Mouse (Mus musculus) MEL (cell line): Measurements from ENCODE around the gene Lsr. TPM values are rescaled to one million over a fixed set of nuclear protein-coding genes. Genes with fewer than 3 reads are reported as not detected.

Experiments
- DNase-seq: peaks from one replicate; pipeline ENCODE4 v3.0.0; 2011; ENCODE audit warnings: low read depth, low spot score
- H3K27ac ChIP-seq: 2 replicates; pipeline ENCODE4 v1.5.1; 2012; ENCODE audit warnings: low read depth, mild to moderate bottlenecking, control low read depth, low read length, moderate library complexity; ENCODE audit not compliant: control insufficient read depth
- H3K27me3 ChIP-seq, 2 experiments: fragments of 150-350 bp in 1 of 2; sonication (generic) in 1 of 2; 2 replicates each; pipeline ENCODE4 v1.6.1; 2012; ENCODE audit warnings: low read length in 2 of 2, mild to moderate bottlenecking in 2 of 2, improper control_type of control experiment in 1 of 2, moderate library complexity in 1 of 2; ENCODE audit not compliant: insufficient read depth in 2 of 2, control insufficient read depth in 1 of 2
- H3K36me3 ChIP-seq, 2 experiments: 2 replicates each; pipeline ENCODE4 v1.6.1; 2012 to 2014; ENCODE audit warnings: low read length in 2 of 2, improper control_type of control experiment in 1 of 2, inconsistent platforms in 1 of 2, mild to moderate bottlenecking in 1 of 2; ENCODE audit not compliant: insufficient read depth in 2 of 2, control insufficient read depth in 1 of 2
- H3K4me1 ChIP-seq, 2 experiments: fragments of 150-350 bp in 1 of 2; sonication (generic) in 1 of 2; 2 replicates each; pipeline ENCODE4 v1.6.1; 2012; ENCODE audit warnings: low read length in 2 of 2, improper control_type of control experiment in 1 of 2, mild to moderate bottlenecking in 1 of 2; ENCODE audit not compliant: insufficient read depth in 2 of 2, control insufficient read depth in 1 of 2
- H3K4me3 ChIP-seq, 2 experiments: fragments of 150-350 bp in 1 of 2; sonication (generic) in 1 of 2; 2 replicates each; pipeline ENCODE4 v1.5.1; 2012; ENCODE audit warnings: low read depth in 2 of 2, low read length in 2 of 2, mild to moderate bottlenecking in 2 of 2, moderate library complexity in 2 of 2, control low read depth in 1 of 2, improper control_type of control experiment in 1 of 2; ENCODE audit not compliant: control insufficient read depth in 1 of 2, insufficient read depth in 1 of 2
- H3K79me2 ChIP-seq: 2 replicates; pipeline ENCODE4 v1.6.1; 2012; ENCODE audit warnings: mild to moderate bottlenecking, low read length, moderate library complexity; ENCODE audit not compliant: control insufficient read depth, poor library complexity, insufficient read depth
- H3K9ac ChIP-seq: 2 replicates; pipeline ENCODE4 v1.6.1; 2012; ENCODE audit warnings: low read depth, mild to moderate bottlenecking, control low read depth, low read length, moderate library complexity; ENCODE audit not compliant: control insufficient read depth, poor library complexity, severe bottlenecking
- H3K9me3 ChIP-seq: fragments of 150-350 bp; sonication (generic); replicated peaks from 2 replicates; pipeline ENCODE4 v1.6.1; 2012; ENCODE audit warnings: mild to moderate bottlenecking, low read length, improper control_type of control experiment, moderate library complexity; ENCODE audit not compliant: insufficient read depth
- CTCF ChIP-seq, 3 experiments: IDR thresholded peaks in 2 of 3; conservative IDR thresholded peaks in 1 of 3; 2 replicates each; pipeline ENCODE4 v1.5.1; 2011 to 2012; ENCODE audit warnings: low read length in 3 of 3, low read depth in 2 of 3, mild to moderate bottlenecking in 2 of 3, improper control_type of control experiment in 1 of 3, inconsistent platforms in 1 of 3, mixed read lengths in 1 of 3, moderate library complexity in 1 of 3; ENCODE audit not compliant: control insufficient read depth in 1 of 3, insufficient read depth in 1 of 3, poor library complexity in 1 of 3, severe bottlenecking in 1 of 3
- E2F4 ChIP-seq: IDR thresholded peaks from 2 replicates; pipeline ENCODE4 v1.6.1; 2011; ENCODE audit warnings: low read depth, low read length, improper control_type of control experiment, borderline replicate concordance
- ELF1 ChIP-seq: IDR thresholded peaks from 2 replicates; pipeline ENCODE4 v1.6.1; 2014; ENCODE audit warnings: low read depth, mild to moderate bottlenecking, inconsistent platforms, low read length, improper control_type of control experiment, moderate library complexity
- GATA1 ChIP-seq: IDR thresholded peaks from 2 replicates; pipeline ENCODE4 v1.6.1; 2011; ENCODE audit warnings: low read depth, low read length, improper control_type of control experiment
- HCFC1 ChIP-seq: IDR thresholded peaks from 2 replicates; pipeline ENCODE4 v1.6.1; 2012; ENCODE audit warnings: low read depth, mild to moderate bottlenecking, inconsistent platforms, low read length, improper control_type of control experiment, moderate library complexity
- JUND ChIP-seq: IDR thresholded peaks from 2 replicates; pipeline ENCODE4 v1.6.1; 2011; ENCODE audit warnings: low read depth, mild to moderate bottlenecking, improper control_type of control experiment, low read length
- MAFK ChIP-seq: IDR thresholded peaks from 2 replicates; pipeline ENCODE4 v1.6.1; 2011; ENCODE audit warnings: low read depth, mild to moderate bottlenecking, low read length, improper control_type of control experiment, borderline replicate concordance
- MAZ ChIP-seq: IDR thresholded peaks from 2 replicates; pipeline ENCODE4 v1.6.1; 2012; ENCODE audit warnings: low read depth, mild to moderate bottlenecking, inconsistent platforms, low read length, improper control_type of control experiment
- MEF2A ChIP-seq: IDR thresholded peaks from 2 replicates; pipeline ENCODE4 v1.6.1; 2014; ENCODE audit warnings: low read depth, mild to moderate bottlenecking, inconsistent platforms, low read length, improper control_type of control experiment; ENCODE audit not compliant: poor library complexity, insufficient replicate concordance, severe bottlenecking; ENCODE audit errors: extremely low read depth
- MXI1 ChIP-seq: IDR thresholded peaks from 2 replicates; pipeline ENCODE4 v1.6.1; 2011; ENCODE audit warnings: mild to moderate bottlenecking, low read depth, low read length, improper control_type of control experiment
- MYC ChIP-seq: IDR thresholded peaks from 2 replicates; pipeline ENCODE4 v1.6.1; 2011; ENCODE audit warnings: low read depth, mild to moderate bottlenecking, low read length, improper control_type of control experiment, moderate library complexity
- NRF1 ChIP-seq: IDR thresholded peaks from 2 replicates; pipeline ENCODE4 v1.6.1; 2014; ENCODE audit warnings: low read depth, mild to moderate bottlenecking, inconsistent platforms, low read length, improper control_type of control experiment, moderate library complexity; ENCODE audit not compliant: poor library complexity, insufficient read depth, severe bottlenecking
- POLR2A ChIP-seq, 2 experiments: IDR thresholded peaks; 2 replicates each; pipeline ENCODE4 v1.6.1; 2011 to 2012; ENCODE audit warnings: low read length in 2 of 2, mild to moderate bottlenecking in 2 of 2, control low read depth in 1 of 2, improper control_type of control experiment in 1 of 2, low read depth in 1 of 2, moderate library complexity in 1 of 2; ENCODE audit not compliant: control insufficient read depth in 1 of 2, insufficient read depth in 1 of 2, poor library complexity in 1 of 2
- POLR2AphosphoS2 ChIP-seq: IDR thresholded peaks from 2 replicates; pipeline ENCODE4 v1.6.1; 2011; ENCODE audit warnings: low read length, improper control_type of control experiment
- POLR2AphosphoS5 ChIP-seq: IDR thresholded peaks from 2 replicates; pipeline ENCODE4 v1.6.1; 2012; ENCODE audit warnings: low read depth, borderline replicate concordance, mild to moderate bottlenecking, inconsistent platforms, low read length, moderate library complexity, mixed read lengths
- RAD21 ChIP-seq: IDR thresholded peaks from 2 replicates; pipeline ENCODE4 v1.6.1; 2011; ENCODE audit warnings: mild to moderate bottlenecking, low read depth, low read length, improper control_type of control experiment
- SMC3 ChIP-seq: IDR thresholded peaks from 2 replicates; pipeline ENCODE4 v1.6.1; 2011; ENCODE audit warnings: low read depth, low read length, improper control_type of control experiment
- TAL1 ChIP-seq: IDR thresholded peaks from 2 replicates; pipeline ENCODE4 v1.6.1; 2012; ENCODE audit warnings: mild to moderate bottlenecking, inconsistent platforms, low read length, moderate library complexity, mixed read lengths
- TCF12 ChIP-seq: IDR thresholded peaks from 2 replicates; pipeline ENCODE4 v1.6.1; 2014; ENCODE audit warnings: low read depth, mild to moderate bottlenecking, inconsistent platforms, low read length, improper control_type of control experiment, moderate library complexity
- USF1 ChIP-seq: IDR thresholded peaks from 2 replicates; pipeline ENCODE4 v1.6.1; 2014; ENCODE audit warnings: low read depth, mild to moderate bottlenecking, inconsistent platforms, low read length, improper control_type of control experiment, moderate library complexity
- USF2 ChIP-seq, 2 experiments: IDR thresholded peaks; 2 replicates each; pipeline ENCODE4 v1.6.1; 2011 to 2012; ENCODE audit warnings: improper control_type of control experiment in 2 of 2, low read length in 2 of 2, borderline replicate concordance in 1 of 2, inconsistent platforms in 1 of 2, low read depth in 1 of 2, mild to moderate bottlenecking in 1 of 2; ENCODE audit not compliant: insufficient read depth in 1 of 2
- ZC3H11A ChIP-seq: IDR thresholded peaks from 2 replicates; pipeline ENCODE4 v1.6.1; 2012; ENCODE audit warnings: low read depth, mild to moderate bottlenecking, inconsistent platforms, low read length, improper control_type of control experiment
- ZKSCAN1 ChIP-seq: IDR thresholded peaks from 2 replicates; pipeline ENCODE4 v1.6.1; 2012; ENCODE audit warnings: low read depth, mild to moderate bottlenecking, inconsistent platforms, low read length, improper control_type of control experiment, moderate library complexity
- polyA plus RNA-seq, 2 experiments: library from polyadenylated mRNA; stranded (reverse) in 1 of 2; unstranded in 1 of 2; fragments of >175 nt in 1 of 2; fragments of >200 nt in 1 of 2; gene quantifications; 2 replicates each; pipeline versions ENCODE4 v1.2.1 to v1.2.4; 2012; ENCODE audit warnings: low replicate concordance in 2 of 2, low read depth in 1 of 2; ENCODE audit not compliant: insufficient read length in 2 of 2, insufficient read depth in 1 of 2, missing spikeins in 1 of 2
- total RNA-seq: library from RNA; depleted of rRNA; stranded (reverse); fragments of 300-350 nt; gene quantifications from 2 replicates; pipeline ENCODE4 v1.2.3, GENCODE M21; 2012

Gene Lsr
- total and polyA plus RNA-seq, 3 experiments: 0.22 TPM; not detected in 2

GRCm38 (mm10) chr7:30988519-30989162, 15.4 kb upstream of the Lsr start:
- Histone ChIP-seq H3K4me3 (no peak overlapping the region), H3K27ac (no peak overlapping the region), H3K36me3 (peaks cover 0 to 8% of the 10 kb centered on the region in 2 experiments; a peak in 2 of 4 replicates)
- no peak for DNase-seq
- TF ChIP-seq HCFC1 (no peak), TAL1 (no peak), NRF1 (no peak), MXI1 (no peak), POLR2AphosphoS2 (no peak), RAD21 (no peak), USF1 (no peak), GATA1 (no peak), TCF12 (no peak), USF2 (IDR thresholded peaks at IDR 0.05; ENCODE audit: borderline replicate concordance in 1 of 2, insufficient read depth in 1 of 2, low read depth in 1 of 2, low read length in 2 of 2) (no peak), JUND (no peak), E2F4 (no peak), POLR2AphosphoS5 (no peak), CTCF (IDR thresholded peaks at IDR 0.05 in 2 of 3, conservative IDR thresholded peaks at IDR 0.05 in 1 of 3; ENCODE audit: control insufficient read depth in 1 of 3, insufficient read depth in 1 of 3, low read depth in 2 of 3, low read length in 3 of 3, poor library complexity in 1 of 3, severe bottlenecking in 1 of 3) (no peak), MEF2A (no peak), MAZ (no peak)
- TF ChIP-seq, all 39 proteins: peak for 0
- Histone ChIP-seq H3K4me1 (peaks cover 2 to 5% of the 10 kb centered on the region in 2 experiments; a peak in 2 of 4 replicates), H3K79me2 (no peaks in the 10 kb centered on the region), H3K9ac (no peak overlapping the region), H3K27me3 (peaks cover 0 to 1% of the 10 kb centered on the region in 2 experiments; a peak in 2 of 4 replicates), H3K9me3 (no peaks in the 10 kb centered on the region)

- no peak overlapping the region for H3K9ac ChIP-seq
- H3K36me3 ChIP-seq: no peaks in the 10 kb centered on the region
- no peaks in the 10 kb centered on the region for H3K4me1 ChIP-seq
- no peak overlapping the region for H3K27ac ChIP-seq
- TF ChIP-seq GATA1: no peak
- TF ChIP-seq NRF1: no peak
- no peak for TF ChIP-seq ZKSCAN1
- no peak for TF ChIP-seq POLR2AphosphoS5
- no peak for TF ChIP-seq CTCF (IDR thresholded peaks at IDR 0.05 in 2 of 3, conservative IDR thresholded peaks at IDR 0.05 in 1 of 3; ENCODE audit: control insufficient read depth in 1 of 3, insufficient read depth in 1 of 3, low read depth in 2 of 3, low read length in 3 of 3, poor library complexity in 1 of 3, severe bottlenecking in 1 of 3)
- TF ChIP-seq MAFK: no peak
- TF ChIP-seq ZC3H11A: no peak
- no peak for TF ChIP-seq SMC3
- TF ChIP-seq POLR2A (IDR thresholded peaks at IDR 0.05; ENCODE audit: control insufficient read depth in 1 of 2, insufficient read depth in 1 of 2, low read depth in 1 of 2, low read length in 2 of 2, poor library complexity in 1 of 2): no peak
- TF ChIP-seq MYC: no peak
- TF ChIP-seq POLR2AphosphoS2: no peak
- TF ChIP-seq TCF12: no peak
- TF ChIP-seq ELF1: no peak
- H3K4me3 ChIP-seq: no peak overlapping the region
- H3K79me2 ChIP-seq: no peaks in the 10 kb centered on the region
- H3K27me3 ChIP-seq: peaks cover 0 to 1% of the 10 kb centered on the region in 2 experiments; a peak in 2 of 4 replicates
- H3K9me3 ChIP-seq: no peaks in the 10 kb centered on the region
- DNase-seq: no peak
Observed at GRCm38 (mm10) chr7:30985357-30985756, 12.1 kb upstream of the Lsr start.
